Mouse (Mus musculus) olfactory bulb, adult 2 months (tissue): ENCODE measurements at regions not wholly inside any gene's neighbourhood (a gene's known extent, or its start where the extent isn't known, plus 50 kb on each side); places are given as distances from the start of the nearest gene placed in this dataset.

Experiments used
- H3K27ac ChIP-seq: fragments of 200-500 bp; 2 replicates; pipeline ENCODE4 v1.5.1; 2012; ENCODE audit warnings: low read depth, low read length; ENCODE audit not compliant: insufficient read depth
- H3K4me1 ChIP-seq: fragments of 200-500 bp; 2 replicates; pipeline ENCODE4 v1.6.1; 2012; ENCODE audit warnings: low read length; ENCODE audit not compliant: control insufficient read depth, insufficient read depth
- H3K4me3 ChIP-seq: fragments of 200-500 bp; 2 replicates; pipeline ENCODE4 v1.5.1; 2012; ENCODE audit warnings: mild to moderate bottlenecking, low read depth, low read length, moderate library complexity; ENCODE audit not compliant: insufficient read depth
- CTCF ChIP-seq: fragments of 200-500 bp; IDR thresholded peaks from 2 replicates; pipeline ENCODE4 v1.5.1; 2012; ENCODE audit warnings: low read depth, mild to moderate bottlenecking, low read length, moderate library complexity; ENCODE audit not compliant: insufficient read depth
- POLR2A ChIP-seq: fragments of 200-500 bp; IDR thresholded peaks from 2 replicates; pipeline ENCODE4 v1.6.1; 2012; ENCODE audit warnings: mild to moderate bottlenecking, low read depth, low read length, moderate library complexity; ENCODE audit not compliant: insufficient read depth
- WGBS: fragments of 180-500 bp; shearing (Covaris S2); methylation state at CpG from one replicate; pipeline ENCODE4 v1.1.7; 2018; 5-methylcytosine and 5-hydroxymethylcytosine counted together

GRCm38 (mm10) chr10:92097562-92097961 lies 624.7 kb downstream of the Nedd1 start:
- WGBS = 11% methylated on average over 7 of the region's 7 CpGs
- Histone ChIP-seq H3K4me3 (no peak overlapping the region), H3K27ac (no peak overlapping the region), H3K4me1 (no peaks in the 10 kb centered on the region)
- TF ChIP-seq CTCF = no peak
- TF ChIP-seq POLR2A = no peak

DNA sequence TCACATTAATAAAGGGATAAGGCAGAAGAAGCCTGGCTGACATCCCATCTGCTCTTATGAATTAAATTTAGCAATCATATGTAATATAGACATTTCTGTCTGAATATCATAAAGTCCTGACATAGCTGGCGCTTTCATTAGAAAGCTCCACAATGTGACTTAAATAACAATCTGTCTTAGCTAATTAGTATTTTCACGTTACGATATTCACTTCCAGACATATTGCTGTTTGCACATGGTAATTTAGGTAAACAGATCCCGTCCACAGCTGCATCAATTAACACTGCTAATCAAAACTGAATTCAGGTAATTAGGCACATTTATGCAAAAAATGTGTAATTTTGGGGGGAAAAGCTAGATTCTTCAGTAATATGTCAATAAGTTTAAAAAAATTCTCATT lies 625.1 kb downstream of the Nedd1 start:
- Histone ChIP-seq H3K4me1 (no peaks in the 10 kb centered on the region), H3K27ac (no peak overlapping the region), H3K4me3 (no peak overlapping the region)
- WGBS = 35% methylated on average over 4 of the region's 4 CpGs
- TF ChIP-seq CTCF = no peak
- no peak for TF ChIP-seq POLR2A

DNA sequence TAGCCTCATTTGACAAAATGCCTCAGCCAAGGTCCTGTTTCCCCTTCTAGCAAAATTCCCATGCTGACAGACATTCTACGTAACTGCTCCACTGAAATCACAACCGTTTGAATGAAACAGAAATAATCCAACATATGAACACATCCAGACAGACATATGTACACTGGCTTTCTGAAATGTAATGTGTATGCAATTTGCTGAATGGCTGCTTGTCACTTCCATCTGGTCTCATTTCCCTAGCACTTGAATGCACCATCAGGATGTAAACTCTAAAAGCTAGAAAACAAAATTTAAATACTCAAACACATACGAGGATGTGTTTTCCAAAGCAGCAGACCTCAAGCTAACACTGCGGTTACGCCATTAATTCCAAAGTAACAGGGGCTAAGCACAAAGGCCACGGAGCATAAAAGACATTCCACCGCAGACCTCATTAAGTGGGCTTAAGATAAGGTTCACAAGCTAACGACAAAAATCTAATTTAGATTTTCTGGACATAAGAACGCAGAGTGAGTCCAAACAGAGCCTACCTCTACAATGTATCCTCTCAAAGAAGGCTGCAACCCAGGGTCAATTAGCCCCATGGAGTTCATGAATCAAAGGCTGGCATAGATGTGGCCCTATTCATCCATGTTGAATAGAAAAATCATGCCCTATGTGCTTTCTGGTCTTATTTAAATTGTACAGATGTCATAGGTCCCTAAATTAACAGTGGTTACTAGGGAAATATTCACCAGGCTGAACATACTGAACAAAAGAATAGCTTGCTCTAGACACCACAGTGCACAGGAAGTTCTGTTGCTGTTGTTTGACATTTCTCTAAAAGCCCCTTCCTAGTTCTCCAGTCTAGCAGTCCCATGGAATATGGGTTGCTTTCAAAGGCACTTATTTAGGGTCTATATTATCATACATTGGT lies 630.5 kb downstream of the Nedd1 start:
- Histone ChIP-seq H3K4me1 (no peaks in the 10 kb centered on the region), H3K4me3 (no peak overlapping the region), H3K27ac (no peak overlapping the region)
- WGBS = 79% methylated on average over 9 of the region's 9 CpGs
- TF ChIP-seq POLR2A = no peak
- TF ChIP-seq CTCF = no peak

- H3K4me3 ChIP-seq = no peak overlapping the region
- no peak overlapping the region for H3K27ac ChIP-seq
- WGBS = 83% methylated on average over 4 of the region's 4 CpGs
- no peaks in the 10 kb centered on the region for H3K4me1 ChIP-seq
- no peak for TF ChIP-seq POLR2A
- TF ChIP-seq CTCF = no peak
These were observed 640.1 kb downstream of the Nedd1 start for GRCm38 (mm10) chr10:92082111-92082510.

- WGBS = 85% methylated on average over 1 of the region's 1 CpGs
- Histone ChIP-seq H3K4me1 (no peaks in the 10 kb centered on the region), H3K27ac (no peak overlapping the region), H3K4me3 (no peak overlapping the region)
- TF ChIP-seq CTCF = no peak
- TF ChIP-seq POLR2A = no peak
These were observed 641.0 kb downstream of the Nedd1 start for GRCm38 (mm10) chr10:92081199-92081598.

- Histone ChIP-seq H3K4me1 (no peaks in the 10 kb centered on the region), H3K4me3 (no peak overlapping the region)
- 54% methylated on average over 4 of the region's 4 CpGs for WGBS
These were observed 642.8 kb downstream of the Nedd1 start for GRCm38 (mm10) chr10:92079421-92079820.

DNA sequence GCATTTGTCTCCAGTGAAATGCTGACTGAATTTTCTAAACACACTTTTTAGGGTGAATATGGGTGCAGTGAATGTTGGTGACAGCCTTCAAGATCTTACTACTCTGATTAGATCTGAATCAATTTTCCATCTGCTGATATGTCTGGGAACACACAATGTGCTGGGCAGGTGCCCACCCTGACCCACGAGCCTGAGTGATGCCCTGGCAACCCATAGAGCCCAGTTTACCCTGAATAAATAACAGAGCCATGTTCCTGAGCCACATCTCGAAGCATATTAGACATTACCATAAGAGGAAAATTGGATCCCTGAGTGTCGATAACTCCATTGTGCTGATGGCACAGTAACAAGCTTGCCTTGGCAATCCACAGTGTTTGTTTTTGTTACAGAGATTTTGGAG lies 644.9 kb downstream of the Nedd1 start:
- 68% methylated on average over 3 of the region's 3 CpGs for WGBS
- no peak overlapping the region for H3K4me3 ChIP-seq
- no peak overlapping the region for H3K27ac ChIP-seq
- no peak for TF ChIP-seq CTCF
- no peak for TF ChIP-seq POLR2A
- H3K4me1 ChIP-seq = no peaks in the 10 kb centered on the region

More at GRCm38 (mm10) chr10:92079421-92079820, 642.8 kb downstream of the Nedd1 start:
- TF ChIP-seq CTCF (no peak), POLR2A (no peak)
- H3K27ac ChIP-seq = no peak overlapping the region

DNA sequence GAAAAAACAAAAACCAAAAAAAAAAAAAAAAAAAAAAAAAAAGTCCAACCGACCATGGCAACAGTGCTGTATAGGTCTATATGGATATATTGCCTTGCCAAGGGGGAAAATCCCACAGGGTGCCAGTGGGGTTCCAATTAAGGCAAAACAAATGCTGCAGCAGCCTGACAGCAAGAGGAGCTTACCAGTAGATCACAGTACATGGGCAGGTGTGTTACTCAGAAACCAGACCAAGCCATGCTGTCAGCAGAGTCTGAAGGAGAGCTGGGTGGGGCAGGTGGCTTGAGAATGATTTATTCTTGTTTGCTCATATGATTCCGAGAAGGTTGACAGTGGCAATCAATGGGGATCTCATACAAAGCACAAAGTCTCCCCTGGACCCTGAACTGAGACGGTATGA lies 645.5 kb downstream of the Nedd1 start:
- TF ChIP-seq CTCF (no peak), POLR2A (no peak)
- H3K4me1 ChIP-seq = no peaks in the 10 kb centered on the region
- H3K4me3 ChIP-seq = no peak overlapping the region
- H3K27ac ChIP-seq = no peak overlapping the region
- WGBS = 63% methylated on average over 3 of the region's 3 CpGs

DNA sequence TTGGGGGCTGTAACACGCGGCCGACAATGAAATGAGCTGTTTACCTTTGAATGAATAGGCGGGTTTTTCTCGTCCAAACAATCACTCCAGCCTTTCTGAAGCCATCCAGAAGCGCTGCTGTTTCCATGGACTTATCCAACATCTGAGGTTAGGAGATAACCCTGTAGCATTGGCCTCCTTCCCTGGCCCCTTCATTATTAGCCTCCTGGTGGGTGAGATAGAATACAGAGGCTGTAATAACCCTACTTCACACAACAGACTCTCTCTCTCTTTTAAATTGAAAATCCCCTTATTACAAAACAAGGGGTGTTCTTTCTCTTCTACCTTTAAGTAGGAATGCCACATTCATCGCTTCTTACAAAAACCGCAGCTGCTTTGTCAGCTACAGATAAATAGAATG lies 646.8 kb downstream of the Nedd1 start:
- Histone ChIP-seq H3K4me1 (no peaks in the 10 kb centered on the region), H3K4me3 (no peak overlapping the region), H3K27ac (no peak overlapping the region)
- 59% methylated on average over 8 of the region's 8 CpGs for WGBS
- no peak for TF ChIP-seq POLR2A
- no peak for TF ChIP-seq CTCF
